Mouse (Mus musculus) neural tube, embryonic 14.5 days (tissue): ENCODE measurements around the gene Srd5a1. TPM values are rescaled to one million over a fixed set of nuclear protein-coding genes. Genes with fewer than 3 reads are reported as not detected.
"Not testable (repeated sequence)": the region's sequence is repeated elsewhere in the genome, so short reads cannot be mapped to it uniquely, and the experiment has no call there.

Experiments
- ATAC-seq: fragments of 200-750 bp; cut with Nextera tagmentation; 2 replicates; pipeline ENCODE4 v1.8.0; 2017; ENCODE audit warnings: low read depth, mild to moderate bottlenecking, moderate TSS enrichment, moderate library complexity
- H3K27ac ChIP-seq: fragments of 300-500 bp; sonication (generic); 2 replicates; pipeline ENCODE4 v1.5.1; 2014; ENCODE audit warnings: low read depth, mild to moderate bottlenecking, control low read depth, low read length, moderate library complexity, mixed read lengths
- H3K27me3 ChIP-seq: fragments of 300-500 bp; sonication (generic); 2 replicates; pipeline ENCODE4 v1.6.1; 2014; ENCODE audit warnings: low read length; ENCODE audit not compliant: control insufficient read depth, insufficient read depth
- H3K36me3 ChIP-seq: fragments of 300-500 bp; sonication (generic); 2 replicates; pipeline ENCODE4 v1.6.1; 2014; ENCODE audit warnings: low read length, mixed read lengths; ENCODE audit not compliant: control insufficient read depth, insufficient read depth
- H3K4me1 ChIP-seq: fragments of 300-500 bp; sonication (generic); 2 replicates; pipeline ENCODE4 v1.6.1; 2014; ENCODE audit warnings: low read length; ENCODE audit not compliant: control insufficient read depth, insufficient read depth
- H3K4me2 ChIP-seq: fragments of 300-500 bp; sonication (generic); 2 replicates; pipeline ENCODE4 v1.6.1; 2014; ENCODE audit warnings: mild to moderate bottlenecking, low read depth, low read length, control low read depth
- H3K4me3 ChIP-seq: fragments of 300-500 bp; sonication (generic); 2 replicates; pipeline ENCODE4 v1.5.1; 2014; ENCODE audit warnings: low read depth, low read length, control low read depth, mixed read lengths
- H3K9ac ChIP-seq: fragments of 300-500 bp; sonication (generic); replicated peaks from 2 replicates; pipeline ENCODE4 v1.6.1; 2014; ENCODE audit warnings: low read depth, mild to moderate bottlenecking, control low read depth, low read length, mixed read lengths
- H3K9me3 ChIP-seq: fragments of 300-500 bp; sonication (generic); 2 replicates; pipeline ENCODE4 v1.6.1; 2016; ENCODE audit warnings: low read length; ENCODE audit not compliant: control insufficient read depth
- WGBS: fragments of 180-500 bp; shearing (Covaris S2); extraction: QIAGEN DNeasy Blood & Tissue Kit; methylation state at CpG from one replicate; pipeline ENCODE4 v1.1.7; 2014; 5-methylcytosine and 5-hydroxymethylcytosine counted together
- polyA plus RNA-seq: library from polyadenylated mRNA; unstranded; fragments of >200 nt; fragmentation: Nextera tagmentation; extraction: Ambion mirVana; gene quantifications from 2 replicates; pipeline ENCODE4 v1.2.1, GENCODE M21; 2014

Srd5a1 gene
- polyA plus RNA-seq, 1 experiment from 2014 or later, result 29.4 TPM

GRCm38 (mm10) chr13:69640541-69640940 lies 29.3 kb upstream of the Srd5a1 start:
- Histone ChIP-seq H3K27ac (no peak overlapping the region), H3K9ac (no peak overlapping the region), H3K9me3 (no peaks in the 10 kb centered on the region), H3K4me1 (no peaks in the 10 kb centered on the region), H3K36me3 (peaks cover 11% of the 10 kb centered on the region; the same call in 1 of the 2 replicates), H3K4me2 (no peak overlapping the region), H3K27me3 (no peaks in the 10 kb centered on the region), H3K4me3 (no peak overlapping the region)
- WGBS, result 84% methylated on average over 4 of the region's 4 CpGs
- no peak for ATAC-seq

- 94% methylated on average over 4 of the region's 4 CpGs for WGBS
- Histone ChIP-seq H3K4me3 (no peak overlapping the region), H3K9me3 (no peaks in the 10 kb centered on the region), H3K4me1 (no peaks in the 10 kb centered on the region), H3K27ac (no peak overlapping the region), H3K27me3 (no peaks in the 10 kb centered on the region), H3K36me3 (peaks cover 15% of the 10 kb centered on the region; the same call in 1 of the 2 replicates), H3K4me2 (no peak overlapping the region), H3K9ac (no peak overlapping the region)
- ATAC-seq, result no peak
Observed at GRCm38 (mm10) chr13:69640126-69640525, 28.9 kb upstream of the Srd5a1 start.

- Histone ChIP-seq H3K27ac (no peak overlapping the region), H3K4me3 (no peak overlapping the region), H3K36me3 (peaks cover 23% of the 10 kb centered on the region), H3K9ac (no peak overlapping the region), H3K4me1 (no peaks in the 10 kb centered on the region), H3K9me3 (no peaks in the 10 kb centered on the region), H3K27me3 (no peaks in the 10 kb centered on the region), H3K4me2 (no peak overlapping the region)
- 93% methylated on average over 5 of the region's 5 CpGs for WGBS
- no peak for ATAC-seq
Observed at GRCm38 (mm10) chr13:69639251-69639650, 28.0 kb upstream of the Srd5a1 start.

GRCm38 (mm10) chr13:69638108-69638626 lies 26.9 kb upstream of the Srd5a1 start:
- no peaks in the 10 kb centered on the region for H3K9me3 ChIP-seq
- no peaks in the 10 kb centered on the region for H3K27me3 ChIP-seq
- no peak for ATAC-seq
- WGBS, result 84% methylated on average over 6 of the region's 6 CpGs
- no peak overlapping the region for H3K9ac ChIP-seq
- H3K36me3 ChIP-seq, result peaks cover 33% of the 10 kb centered on the region
- no peak overlapping the region for H3K4me2 ChIP-seq
- H3K4me1 ChIP-seq, result no peaks in the 10 kb centered on the region
- H3K4me3 ChIP-seq, result no peak overlapping the region
- no peak overlapping the region for H3K27ac ChIP-seq

GRCm38 (mm10) chr13:69637657-69638056 lies 26.4 kb upstream of the Srd5a1 start:
- ATAC-seq, result no peak
- Histone ChIP-seq H3K4me2 (no peak overlapping the region), H3K9me3 (no peaks in the 10 kb centered on the region), H3K27ac (no peak overlapping the region), H3K4me1 (no peaks in the 10 kb centered on the region), H3K9ac (no peak overlapping the region), H3K4me3 (no peak overlapping the region), H3K36me3 (peaks cover 34% of the 10 kb centered on the region), H3K27me3 (no peaks in the 10 kb centered on the region)
- 90% methylated on average over 9 of the region's 9 CpGs for WGBS

- no peak overlapping the region for H3K27ac ChIP-seq
- H3K4me2 ChIP-seq, result no peak overlapping the region
- H3K36me3 ChIP-seq, result peaks cover 39% of the 10 kb centered on the region
- no peak overlapping the region for H3K9ac ChIP-seq
- H3K9me3 ChIP-seq, result no peaks in the 10 kb centered on the region
- WGBS, result 91% methylated on average over 6 of the region's 6 CpGs
- no peaks in the 10 kb centered on the region for H3K4me1 ChIP-seq
- ATAC-seq, result no peak
- no peaks in the 10 kb centered on the region for H3K27me3 ChIP-seq
- H3K4me3 ChIP-seq, result no peak overlapping the region
Observed at GRCm38 (mm10) chr13:69636816-69637215, 25.6 kb upstream of the Srd5a1 start.

- no peak for ATAC-seq
- no peak overlapping the region for H3K4me3 ChIP-seq
- H3K36me3 ChIP-seq, result peaks cover 43% of the 10 kb centered on the region
- WGBS, result 94% methylated on average over 3 of the region's 3 CpGs
- H3K4me1 ChIP-seq, result no peaks in the 10 kb centered on the region
- H3K4me2 ChIP-seq, result no peak overlapping the region
- H3K27me3 ChIP-seq, result no peaks in the 10 kb centered on the region
- no peaks in the 10 kb centered on the region for H3K9me3 ChIP-seq
- H3K27ac ChIP-seq, result no peak overlapping the region
- no peak overlapping the region for H3K9ac ChIP-seq
Observed at GRCm38 (mm10) chr13:69636375-69636774, 25.1 kb upstream of the Srd5a1 start.

- H3K9ac ChIP-seq, ATAC-seq, H3K4me3 ChIP-seq, H3K27ac ChIP-seq, H3K27me3 ChIP-seq, H3K4me2 ChIP-seq, H3K4me1 ChIP-seq, H3K9me3 ChIP-seq: not testable (repeated sequence)
- 95% methylated on average over 7 of the region's 7 CpGs for WGBS
- H3K36me3 ChIP-seq, result peaks cover 44% of the 10 kb centered on the region
Observed at GRCm38 (mm10) chr13:69635836-69636235, 24.6 kb upstream of the Srd5a1 start.

- H3K4me1 ChIP-seq, result no peaks in the 10 kb centered on the region
- 95% methylated on average over 2 of the region's 2 CpGs for WGBS
- no peak overlapping the region for H3K27ac ChIP-seq
- no peak for ATAC-seq
- H3K36me3 ChIP-seq, result peaks cover 61% of the 10 kb centered on the region
- H3K4me2 ChIP-seq, result no peak overlapping the region
- H3K4me3 ChIP-seq, result no peak overlapping the region
- no peaks in the 10 kb centered on the region for H3K27me3 ChIP-seq
- no peaks in the 10 kb centered on the region for H3K9me3 ChIP-seq
- H3K9ac ChIP-seq, result no peak overlapping the region
Observed at GRCm38 (mm10) chr13:69633988-69634387, 22.7 kb upstream of the Srd5a1 start.
